8 mouse cellular contexts compared by ENCODE assay signal in the genomic region with DNA sequence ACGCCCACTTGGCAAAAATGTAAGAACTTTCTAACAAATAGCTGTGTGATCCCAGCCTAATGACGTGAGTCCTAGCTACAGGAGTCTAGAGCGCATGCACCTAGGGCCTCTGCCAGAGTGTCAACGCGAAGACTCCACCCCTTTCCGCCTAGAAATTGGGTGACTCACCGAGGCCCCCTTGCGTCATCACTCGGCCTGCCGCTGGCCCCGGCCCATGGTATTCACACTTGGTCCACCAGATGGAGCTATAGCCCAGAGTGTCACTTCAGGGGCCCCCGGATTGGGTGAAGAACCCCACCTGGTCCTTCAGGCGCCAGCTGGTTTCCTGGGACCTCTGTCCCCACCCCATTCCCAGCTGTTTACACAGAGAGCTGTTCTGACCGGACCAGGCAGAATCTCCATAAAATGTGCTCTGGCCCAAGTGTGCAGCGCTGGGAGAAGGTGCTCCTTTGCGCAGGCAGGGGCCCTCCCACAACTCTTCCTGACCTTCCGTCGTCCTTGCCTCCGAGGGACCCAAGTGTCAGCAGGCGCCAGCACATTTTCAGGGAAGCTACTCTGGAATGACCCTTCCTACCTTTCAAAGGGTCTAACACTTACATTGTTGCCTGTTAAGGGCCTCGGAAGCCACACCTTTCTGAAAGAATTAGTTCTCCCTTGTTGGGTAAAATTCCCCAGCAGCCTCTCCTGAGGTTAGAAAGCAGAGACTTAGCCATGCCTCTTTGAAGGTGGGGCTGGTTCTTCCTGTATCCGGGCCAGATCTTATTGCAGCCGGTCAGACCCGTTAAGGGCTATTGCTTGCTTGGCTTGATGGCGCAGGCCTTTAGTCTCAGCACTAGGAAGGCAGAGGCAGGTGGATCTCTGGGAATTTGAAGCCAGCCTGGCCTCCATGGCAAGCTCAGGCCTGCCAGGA. TPM values are rescaled to one million over a fixed set of nuclear protein-coding genes. Genes with fewer than 3 reads are reported as not detected.
DNase-seq lines count a peak whose midpoint lies in the region; ATAC-seq lines count a peak whose summit lies in the region.

No protein-coding gene starts in this region.

- H3K9ac ChIP-seq in hindbrain, embryonic 15.5 days = no peak overlapping the region

- no peaks in the 10 kb centered on the region for H3K9me3 ChIP-seq in hindbrain, embryonic 15.5 days

- H3K4me2 ChIP-seq in hindbrain, embryonic 15.5 days = peak overlapping the region; percentile 43

- 0 out of 2 replicates have a peak overlapping the region, but pooled peaks have one; percentile 29 for H3K27ac ChIP-seq in hindbrain, embryonic 15.5 days (replicated peaks)

- WGBS in hindbrain, embryonic 15.5 days = 16% methylated on average over 25 of the region's 25 CpGs

- no peaks in the 10 kb centered on the region for H3K36me3 ChIP-seq in hindbrain, embryonic 15.5 days

- no peak overlapping the region for H3K4me3 ChIP-seq in hindbrain, embryonic 15.5 days

- peak; percentile 98 for DNase-seq in T-cell, adult 2 months (ENCODE audit: low spot score)
- DNase-seq in cerebellum, postnatal 36 days = peak; percentile 82
- DNase-seq in frontal cortex, postnatal 36 days (ENCODE audit: low spot score in 2 of 2) = peak; percentile 96 to 98
- DNase-seq in left cerebral cortex, adult 11 months (ENCODE audit: low spot score) = peak; percentile 94
- peak; percentile 98 to 99 for DNase-seq in lung, postnatal 4 days
- peak; percentile 94 for DNase-seq in right cerebral cortex, adult 18-20 months
- peak; percentile 99 for DNase-seq in urinary bladder, postnatal 10 days (ENCODE audit: low spot score)

- ATAC-seq in hindbrain, embryonic 15.5 days (ENCODE audit: low FRiP score, low read depth) = peak; percentile 89

- H3K27me3 ChIP-seq in hindbrain, embryonic 15.5 days = no peaks in the 10 kb centered on the region

- peaks cover 7% of the 10 kb centered on the region; the same call in 1 of the 2 replicates for H3K4me1 ChIP-seq in hindbrain, embryonic 15.5 days (replicated peaks)

RNA-seq across cellular contexts. Expression of a gene that starts 6.5 kb away (rescaled TPM):
- 88.8 and 91.0 TPM in 2 replicates for polyA plus RNA-seq in hindbrain, embryonic 15.5 days (2015; fragmentation: Nextera tagmentation; extraction: Ambion mirVana)

RNA-seq across cellular contexts. Expression of a gene that starts 9.3 kb away (rescaled TPM):
- 21.0 and 22.5 TPM in 2 replicates for polyA plus RNA-seq in hindbrain, embryonic 15.5 days (2015; fragmentation: Nextera tagmentation; extraction: Ambion mirVana)
